Mouse (Mus musculus): ENCODE data around the gene Gm20604.

- TF ChIP-seq POLR2A (IDR thresholded peaks at IDR 0.05; ENCODE audit: low read depth, low read length) (no peak), CTCF (conservative IDR thresholded peaks at IDR 0.05; ENCODE audit: insufficient read depth, insufficient read length, low read depth, low read length) (no peak)
Measured at GRCm38 (mm10) chr12:102710851-102711375, 47.6 kb downstream of the Gm20604 start.

Measured in kidney, adult 2 months (tissue).